Mouse (Mus musculus) spleen, postnatal 14 days (tissue): Measurements from ENCODE around the gene Rbm4.

Experiments used
- DNase-seq, 2 experiments: peaks; one replicate each; pipeline ENCODE4 v3.0.0; 2021 to 2022; ENCODE audit warnings: low spot score in 2 of 2

Rbm4 gene

DNA sequence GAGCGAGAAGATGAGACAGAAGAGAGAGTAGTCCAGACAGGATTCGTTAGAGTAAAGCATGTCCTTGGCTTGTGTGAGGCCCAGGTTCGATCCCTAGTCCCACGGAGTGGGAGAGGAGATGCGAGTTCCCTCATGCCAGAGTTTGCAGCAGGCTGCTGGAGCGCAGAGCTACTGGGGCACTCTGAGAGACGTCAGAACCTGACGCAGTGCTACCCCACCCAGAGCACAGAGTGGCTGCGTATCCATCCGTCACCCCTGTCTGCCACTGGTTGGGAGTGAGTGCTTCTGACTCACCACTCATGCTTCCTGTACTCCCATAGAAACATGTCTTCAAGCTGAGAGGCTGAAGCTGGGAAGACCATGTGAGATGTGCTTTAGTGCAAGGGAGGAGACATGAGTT is 52.2 kb downstream of the Rbm4 start:
- DNase-seq = peak in 1 of 2 experiments; percentile 4

DNA sequence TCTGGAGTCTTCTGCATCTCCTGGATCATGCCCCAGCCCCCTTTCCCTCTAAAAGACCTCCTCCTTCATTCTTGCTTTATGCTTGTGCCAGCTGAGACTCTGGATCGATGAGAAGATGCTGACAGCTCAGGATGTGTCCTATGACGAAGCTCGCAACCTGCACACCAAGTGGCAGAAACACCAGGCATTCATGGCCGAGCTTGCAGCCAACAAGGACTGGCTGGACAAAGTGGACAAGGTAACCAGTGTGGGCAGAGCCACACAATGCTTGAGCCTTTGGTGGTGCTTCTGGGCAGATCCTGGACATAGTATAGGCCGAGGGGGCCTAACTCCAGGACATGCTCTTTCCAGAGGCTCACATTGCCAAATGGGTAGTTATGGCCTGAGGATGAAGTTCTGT is 53.9 kb downstream of the Rbm4 start:
- DNase-seq = no peak

DNA sequence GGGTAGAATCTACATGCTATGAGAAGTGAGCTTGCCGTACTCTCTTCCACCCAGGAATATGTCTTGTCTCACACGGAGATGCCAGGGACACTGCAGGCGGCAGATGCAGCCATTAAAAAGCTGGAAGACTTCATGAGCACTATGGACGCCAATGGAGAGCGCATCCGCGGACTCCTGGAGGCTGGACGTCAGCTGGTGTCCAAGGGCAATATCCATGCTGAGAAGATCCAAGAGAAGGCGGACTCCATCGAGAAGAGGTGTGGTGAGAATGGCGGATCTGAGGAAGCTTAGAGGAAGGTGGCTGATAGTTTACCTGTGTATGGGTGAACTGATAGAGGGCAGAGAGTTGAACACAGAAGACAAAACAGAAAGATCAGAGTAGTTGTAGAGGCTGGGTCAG is 54.6 kb downstream of the Rbm4 start:
- no peak for DNase-seq

DNA sequence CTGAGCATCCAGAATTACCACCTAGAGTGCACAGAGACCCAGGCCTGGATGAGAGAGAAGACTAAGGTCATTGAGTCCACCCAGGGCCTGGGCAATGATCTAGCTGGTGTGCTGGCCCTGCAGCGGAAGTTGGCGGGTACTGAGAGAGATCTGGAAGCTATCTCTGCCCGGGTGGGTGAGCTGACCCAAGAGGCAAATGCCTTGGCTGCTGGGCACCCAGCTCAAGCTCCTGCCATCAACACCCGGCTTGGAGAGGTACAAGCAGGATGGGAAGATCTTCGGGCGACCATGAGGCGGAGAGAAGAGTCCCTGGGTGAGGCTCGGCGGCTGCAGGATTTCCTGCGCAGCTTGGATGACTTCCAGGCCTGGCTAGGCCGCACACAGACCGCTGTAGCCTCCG is 55.8 kb downstream of the Rbm4 start:
- no peak for DNase-seq
